Mouse (Mus musculus) granulocyte monocyte progenitor cell, adult 5-6 weeks (primary cell): ENCODE results near the gene 1600014C23Rik. TPM values are rescaled to one million over a fixed set of nuclear protein-coding genes. Genes with fewer than 3 reads are reported as not detected.

Experiments
- ATAC-seq: replicated peaks from 2 replicates; pipeline ENCODE4 v1.8.0; 2016; ENCODE audit warnings: mild to moderate bottlenecking, moderate TSS enrichment, inconsistent platforms; ENCODE audit not compliant: poor library complexity, severe bottlenecking
- total RNA-seq, 2 experiments: library from RNA; stranded (forward) in 1 of 2; stranded (reverse) in 1 of 2; fragments of 200-712, 200-1000 nt in 1 of 2; fragments of >200 nt in 1 of 2; fragmentation: Nextera tagmentation in 1 of 2; gene quantifications; 2 replicates each; pipeline ENCODE4 v1.2.3; 2014 to 2017

Gene 1600014C23Rik
- total RNA-seq, 2 experiments from 2014 or later, result not detected

DNA sequence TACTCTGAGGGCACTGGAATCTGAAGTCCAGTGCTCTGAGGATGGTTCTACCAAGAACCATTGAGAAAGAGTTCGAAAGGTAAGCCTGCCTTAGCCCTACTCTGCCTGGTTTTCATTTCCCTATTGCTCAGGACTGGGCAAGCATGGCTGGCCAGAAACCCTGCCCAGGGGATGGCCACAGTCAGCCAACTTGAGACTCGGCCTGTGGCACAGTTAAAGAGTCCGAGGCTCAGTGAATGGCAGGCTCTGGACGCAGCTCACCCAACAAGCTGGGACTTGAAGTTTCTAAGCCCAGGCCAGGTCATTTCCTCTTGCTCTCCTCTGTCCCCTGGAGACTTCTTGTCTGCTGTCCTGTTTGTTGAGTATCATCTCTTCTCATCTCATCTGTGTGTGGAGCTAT lies 2.9 kb downstream of the 1600014C23Rik start:
- ATAC-seq, result no peak

- ATAC-seq, result no peak
Measured at GRCm38 (mm10) chr17:45729387-45729786, 4.3 kb downstream of the 1600014C23Rik start.

DNA sequence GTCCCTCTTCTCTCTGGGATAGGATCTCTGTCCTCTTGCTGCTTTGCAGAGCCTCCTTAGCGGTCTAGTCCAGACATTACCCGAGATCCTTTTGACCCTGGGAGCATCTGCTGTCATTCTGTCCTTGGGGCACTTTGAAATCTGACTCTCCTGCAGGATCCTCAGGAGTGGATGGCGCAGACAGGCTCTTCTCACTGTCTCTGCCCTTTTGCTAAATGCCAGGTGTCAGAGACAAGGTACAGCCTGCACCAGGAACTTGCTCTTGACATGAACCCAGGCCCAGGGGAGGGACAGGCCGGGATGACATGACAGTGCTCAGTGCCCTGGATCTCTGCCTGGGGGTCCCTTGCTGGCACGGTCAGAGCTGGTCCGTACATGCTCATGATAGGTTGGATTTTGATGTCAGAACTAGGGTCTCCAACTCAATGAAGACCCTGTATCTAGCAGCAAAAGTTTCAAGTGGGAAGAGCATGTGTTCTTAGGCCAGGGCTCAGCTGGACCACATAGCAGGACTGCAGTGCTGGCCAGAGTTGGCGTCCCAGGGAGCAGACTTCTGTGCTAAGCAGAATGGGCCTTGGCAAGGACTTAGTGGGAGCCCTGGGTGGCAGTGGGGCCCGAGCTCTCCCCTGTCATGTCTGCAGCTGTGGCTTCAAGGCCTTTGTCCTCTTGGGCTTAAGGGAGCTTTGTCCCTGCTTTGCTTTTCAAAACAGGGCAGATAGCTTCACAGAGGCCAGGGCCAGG lies 5.5 kb downstream of the 1600014C23Rik start:
- no peak for ATAC-seq

GRCm38 (mm10) chr17:45727481-45727880 lies 6.2 kb downstream of the 1600014C23Rik start:
- no peak for ATAC-seq

GRCm38 (mm10) chr17:45726249-45726648 lies 7.4 kb downstream of the 1600014C23Rik start:
- no peak for ATAC-seq

DNA sequence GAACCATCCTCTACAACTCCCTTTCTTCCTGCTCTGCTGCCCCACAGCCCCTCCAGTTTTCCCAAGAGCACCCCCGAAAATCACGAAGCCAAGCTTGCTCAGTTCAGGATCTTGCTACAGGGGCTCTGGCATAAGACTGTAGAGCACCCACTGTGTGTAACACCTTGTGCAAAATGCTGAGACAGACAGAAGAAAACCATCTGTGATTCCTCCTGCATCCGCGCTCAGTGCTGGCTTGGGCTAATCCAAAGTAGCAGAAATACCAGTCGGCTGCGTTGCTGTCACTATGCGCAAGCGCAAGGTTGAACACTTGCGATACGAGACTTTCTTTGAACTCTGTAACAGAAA lies 9.1 kb downstream of the 1600014C23Rik start:
- ATAC-seq, result no peak

DNA sequence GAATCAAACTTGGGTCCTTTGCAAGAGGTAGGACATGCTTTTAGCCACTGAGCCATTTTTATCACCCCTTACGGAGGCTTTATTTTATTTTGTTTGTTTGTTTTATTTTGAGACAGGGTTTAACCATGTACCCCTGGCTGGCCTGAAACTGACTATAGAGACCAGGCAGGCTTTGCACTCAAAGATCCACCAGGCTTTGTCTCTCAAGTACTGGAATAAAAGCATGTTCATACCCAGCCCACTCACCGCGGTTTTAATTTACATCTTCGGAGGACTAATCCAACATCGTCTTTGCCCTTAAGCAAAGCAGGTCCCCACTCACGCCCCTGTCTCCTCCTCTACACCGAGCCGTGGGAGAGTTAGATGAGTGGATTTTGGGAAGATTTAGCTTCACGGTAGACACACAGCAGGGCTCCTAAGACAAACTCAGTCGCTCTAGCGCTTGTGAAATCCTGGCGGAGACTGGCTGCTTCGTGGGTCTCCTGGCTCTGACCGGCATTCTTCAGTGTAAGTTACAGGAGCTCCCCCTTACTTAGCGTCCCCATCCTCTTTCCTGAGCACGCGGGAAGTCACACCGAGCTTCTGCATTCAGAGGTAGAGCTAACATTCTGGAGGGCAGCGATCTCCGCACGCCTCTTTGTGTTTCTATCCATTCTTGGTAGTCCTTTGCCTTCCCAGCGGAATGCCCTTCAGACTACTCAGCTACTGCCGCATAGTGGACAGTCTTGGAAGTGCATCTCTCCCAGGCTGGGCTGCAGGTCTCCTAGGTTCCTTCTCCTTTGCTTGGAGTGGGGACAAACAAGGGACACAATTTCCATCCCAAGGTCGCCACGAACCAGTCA lies 9.7 kb downstream of the 1600014C23Rik start:
- ATAC-seq, result peak; percentile 94

DNA sequence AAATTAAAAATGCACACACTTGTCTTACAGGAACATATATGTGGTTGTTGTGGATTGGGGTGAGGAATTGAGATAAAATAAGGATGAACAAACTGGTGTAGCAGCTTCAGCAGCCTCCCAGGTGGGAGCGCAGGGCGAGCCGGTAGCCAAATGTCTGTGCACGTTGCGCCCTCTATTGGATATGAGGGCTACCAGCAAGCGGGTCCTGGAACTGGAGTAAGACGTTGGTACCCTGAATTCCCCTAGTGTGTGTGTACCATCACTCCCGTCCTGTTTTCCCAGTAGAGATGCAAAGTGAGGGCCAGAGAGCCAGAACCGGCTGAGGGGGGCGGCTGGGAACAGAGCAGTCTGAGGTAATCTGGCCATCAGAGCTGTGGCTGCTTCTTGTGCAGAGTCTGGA lies 15.3 kb downstream of the 1600014C23Rik start:
- ATAC-seq, result peak; percentile 89

GRCm38 (mm10) chr17:45711525-45711924 lies 22.1 kb downstream of the 1600014C23Rik start:
- ATAC-seq, result peak; percentile 33; the same call in 1 of the 2 replicates

- peak; percentile 70 for ATAC-seq
Measured at GRCm38 (mm10) chr17:45710407-45710806, 23.2 kb downstream of the 1600014C23Rik start.

DNA sequence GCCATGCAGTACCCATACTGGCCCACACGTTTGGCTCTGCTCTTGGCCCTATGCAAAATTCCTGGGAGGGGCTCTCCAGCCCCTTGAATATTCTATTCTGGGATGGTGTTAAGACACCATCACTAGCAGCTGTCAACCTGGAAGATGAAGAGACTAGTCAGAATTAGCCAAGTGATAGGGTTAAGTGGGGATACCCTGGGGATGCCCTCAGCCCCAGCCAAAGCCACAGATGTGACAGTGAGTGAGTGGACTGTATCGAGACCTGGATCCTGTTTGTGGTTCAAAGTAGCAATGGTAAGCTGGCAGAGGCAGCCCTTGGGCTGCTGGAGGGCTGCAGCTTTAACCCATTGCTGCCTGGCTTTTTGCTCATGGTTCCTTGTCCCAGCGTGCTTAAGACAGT lies 23.8 kb downstream of the 1600014C23Rik start:
- no peak for ATAC-seq

DNA sequence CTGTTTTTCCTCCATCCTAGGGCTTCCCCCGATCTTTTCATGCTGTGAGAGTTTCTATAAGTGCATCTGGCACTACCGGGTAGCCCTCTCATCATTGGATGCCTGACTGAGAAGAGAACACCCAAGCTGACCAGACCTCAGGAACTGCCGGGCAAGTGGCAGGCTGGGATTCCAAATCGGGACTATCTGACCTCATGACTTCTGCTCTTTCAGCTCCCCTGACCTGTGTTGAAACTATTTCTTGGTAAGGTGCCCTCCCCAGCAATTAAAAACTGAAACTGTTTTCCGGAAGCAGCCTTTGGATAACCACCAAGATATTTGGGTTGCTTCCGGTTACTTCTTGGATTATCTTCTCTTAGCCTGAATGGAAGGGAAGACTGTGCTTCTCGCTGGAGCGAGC lies 25.5 kb downstream of the 1600014C23Rik start:
- ATAC-seq, result no peak

GRCm38 (mm10) chr17:45707376-45707775 lies 26.3 kb downstream of the 1600014C23Rik start:
- ATAC-seq, result no peak

GRCm38 (mm10) chr17:45706796-45707195 lies 26.8 kb downstream of the 1600014C23Rik start:
- no peak for ATAC-seq

DNA sequence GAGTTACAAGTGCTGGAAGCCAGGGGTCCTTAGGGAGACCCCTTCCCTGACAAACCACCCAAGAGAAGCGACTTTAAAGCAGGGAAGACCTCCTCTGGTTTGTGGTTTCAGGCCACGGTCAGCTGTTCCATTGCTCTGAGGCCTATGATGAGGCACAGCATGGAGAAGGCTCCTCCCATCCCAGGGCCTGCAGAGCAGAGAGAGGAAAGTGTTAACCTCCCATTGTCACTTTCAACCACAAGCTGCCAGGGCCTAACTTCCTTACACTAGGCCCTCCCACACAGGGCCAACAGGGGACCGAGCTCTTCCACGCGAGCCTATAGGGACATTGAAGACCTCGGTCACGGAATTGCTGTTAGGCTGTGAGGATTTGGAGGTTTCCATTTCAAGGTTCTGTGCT lies 30.5 kb downstream of the 1600014C23Rik start:
- ATAC-seq, result peak; percentile 96

- peak; percentile 25 for ATAC-seq
Measured at GRCm38 (mm10) chr17:45702254-45702653, 31.4 kb downstream of the 1600014C23Rik start.

DNA sequence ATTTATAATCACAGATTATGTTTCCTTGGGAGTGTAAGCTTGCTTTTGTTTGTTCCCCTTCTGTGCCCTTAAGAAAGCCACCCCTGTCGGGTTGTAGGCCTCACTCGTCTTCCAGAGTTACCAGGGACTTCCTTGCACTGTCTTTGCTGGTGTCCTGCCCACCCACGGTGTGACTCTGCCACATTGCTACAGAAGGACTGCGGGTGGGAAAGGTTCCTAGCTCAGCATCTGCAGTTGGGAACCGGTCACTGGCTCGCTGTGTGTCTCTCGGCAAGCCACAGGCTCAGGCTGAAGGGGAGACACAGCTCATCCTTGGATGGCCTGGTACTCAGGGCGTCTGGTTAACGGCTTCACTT lies 32.4 kb downstream of the 1600014C23Rik start:
- no peak for ATAC-seq

DNA sequence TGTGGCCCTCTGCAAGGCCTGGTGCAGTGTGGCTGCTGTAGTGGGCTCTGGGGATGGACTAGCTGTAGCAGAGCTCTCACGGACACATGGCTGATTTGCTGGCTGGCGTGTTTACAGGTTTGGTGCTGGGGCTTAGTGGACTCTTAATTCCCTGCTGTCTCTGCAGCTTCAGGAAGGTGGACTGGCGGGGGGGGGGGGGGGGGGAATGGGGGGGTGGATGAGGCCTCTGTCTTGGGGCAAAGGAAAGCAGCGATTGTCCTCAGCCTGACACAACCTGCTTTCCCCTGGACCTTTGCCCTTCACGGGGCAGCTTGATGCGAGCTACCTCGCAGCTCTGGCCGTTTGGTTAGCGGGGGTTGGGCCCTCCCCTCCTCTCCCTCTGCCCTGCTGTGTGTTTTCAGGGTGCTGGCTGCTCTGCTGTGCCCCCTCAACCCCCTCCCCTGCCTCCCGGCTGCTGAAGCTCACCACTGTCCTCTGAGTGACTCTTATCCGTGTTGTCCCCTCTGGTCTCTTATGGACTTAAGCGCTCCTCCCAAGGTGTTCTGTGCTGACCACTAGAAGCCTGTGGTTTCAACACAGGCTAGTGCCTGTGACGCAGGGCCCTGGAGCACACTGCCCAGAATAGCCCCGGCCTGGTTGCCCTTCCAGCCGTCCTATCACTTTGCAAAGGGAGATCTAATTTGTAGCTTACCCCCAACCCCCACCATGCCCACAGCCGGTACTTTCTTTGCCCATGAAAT lies 33.0 kb downstream of the 1600014C23Rik start:
- no peak for ATAC-seq

GRCm38 (mm10) chr17:45699039-45699740 lies 34.5 kb downstream of the 1600014C23Rik start:
- no peak for ATAC-seq

- no peak for ATAC-seq
Measured at GRCm38 (mm10) chr17:45698368-45698767, 35.3 kb downstream of the 1600014C23Rik start.
